Mouse (Mus musculus) stomach, embryonic 14.5 days (tissue): Measurements from ENCODE around the gene Met. TPM values are rescaled to one million over a fixed set of nuclear protein-coding genes. Genes with fewer than 3 reads are reported as not detected.

Source experiments
- ATAC-seq: fragments of 200-750 bp; cut with Nextera tagmentation; 2 replicates; pipeline ENCODE4 v1.8.0; 2017; ENCODE audit warnings: low read depth, moderate TSS enrichment; ENCODE audit not compliant: insufficient number of reproducible peaks, insufficient read depth, low FRiP score
- H3K27ac ChIP-seq: fragments of 300-500 bp; sonication (generic); 2 replicates; pipeline ENCODE4 v1.5.1; 2014; ENCODE audit warnings: mild to moderate bottlenecking, low read length, moderate library complexity, mixed read lengths
- H3K27me3 ChIP-seq: fragments of 300-500 bp; sonication (generic); 2 replicates; pipeline ENCODE4 v1.6.1; 2014; ENCODE audit warnings: low read length, control low read depth, mixed read lengths; ENCODE audit not compliant: control insufficient read depth, insufficient read depth
- H3K36me3 ChIP-seq: fragments of 300-500 bp; sonication (generic); 2 replicates; pipeline ENCODE4 v1.6.1; 2014; ENCODE audit warnings: mild to moderate bottlenecking, control low read depth, low read length, moderate library complexity, mixed read lengths; ENCODE audit not compliant: control insufficient read depth, insufficient read depth
- H3K4me1 ChIP-seq: fragments of 300-500 bp; sonication (generic); 2 replicates; pipeline ENCODE4 v1.6.1; 2014; ENCODE audit warnings: low read length, control low read depth, mixed read lengths; ENCODE audit not compliant: control insufficient read depth, insufficient read depth
- H3K4me2 ChIP-seq: fragments of 300-500 bp; sonication (generic); replicated peaks from 2 replicates; pipeline ENCODE4 v1.6.1; 2014; ENCODE audit warnings: low read depth, low read length, control low read depth
- H3K4me3 ChIP-seq: fragments of 300-500 bp; sonication (generic); 2 replicates; pipeline ENCODE4 v1.5.1; 2014; ENCODE audit warnings: low read depth, low read length, control low read depth
- H3K9ac ChIP-seq: fragments of 300-500 bp; sonication (generic); replicated peaks from 2 replicates; pipeline ENCODE4 v1.6.1; 2014; ENCODE audit warnings: low read depth, mild to moderate bottlenecking, control low read depth, low read length, moderate library complexity, mixed read lengths
- H3K9me3 ChIP-seq: fragments of 300-500 bp; sonication (generic); 2 replicates; pipeline ENCODE4 v1.6.1; 2016; ENCODE audit warnings: low read depth, low read length, control low read depth; ENCODE audit not compliant: control insufficient read depth
- WGBS: fragments of 180-500 bp; shearing (Covaris S2); extraction: QIAGEN DNeasy Blood & Tissue Kit; methylation state at CpG from one replicate; pipeline ENCODE4 v1.1.7; 2014; 5-methylcytosine and 5-hydroxymethylcytosine counted together
- polyA plus RNA-seq: library from polyadenylated mRNA; unstranded; fragments of >200 nt; fragmentation: Nextera tagmentation; extraction: Ambion mirVana; gene quantifications from 2 replicates; pipeline ENCODE4 v1.2.1, GENCODE M21; 2014

Gene Met
- polyA plus RNA-seq, 1 experiment from 2014 or later = 15.8 TPM

DNA sequence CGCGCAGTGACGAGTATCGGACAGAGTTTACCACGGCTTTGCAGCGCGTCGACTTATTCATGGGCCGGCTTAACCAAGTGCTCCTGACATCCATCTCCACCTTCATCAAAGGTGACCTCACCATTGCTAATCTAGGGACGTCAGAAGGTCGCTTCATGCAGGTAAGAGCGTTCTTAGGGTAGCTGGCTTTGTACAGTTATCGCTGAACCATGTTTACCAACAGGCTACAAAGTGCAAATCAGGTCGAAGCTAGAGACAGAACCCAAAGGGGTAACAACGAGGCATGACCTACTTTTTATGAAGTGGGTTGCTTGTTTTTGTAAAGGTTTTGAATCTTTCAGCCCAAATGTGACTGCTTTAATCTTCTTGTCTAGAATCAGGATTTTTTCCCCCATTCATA, 49.8 kb downstream of the Met start:
- no peaks in the 10 kb centered on the region for H3K27me3 ChIP-seq
- whole genome bisulfite sequencing = 87% methylated on average over 15 of the region's 15 CpGs
- no peak overlapping the region for H3K4me2 ChIP-seq
- no peak overlapping the region for H3K9ac ChIP-seq
- H3K27ac ChIP-seq = no peak overlapping the region
- no peak overlapping the region for H3K4me3 ChIP-seq
- H3K36me3 ChIP-seq = no peaks in the 10 kb centered on the region
- no peak for ATAC-seq
- H3K4me1 ChIP-seq = peaks cover 12% of the 10 kb centered on the region; the same call in 1 of the 2 replicates
- H3K9me3 ChIP-seq = no peaks in the 10 kb centered on the region

DNA sequence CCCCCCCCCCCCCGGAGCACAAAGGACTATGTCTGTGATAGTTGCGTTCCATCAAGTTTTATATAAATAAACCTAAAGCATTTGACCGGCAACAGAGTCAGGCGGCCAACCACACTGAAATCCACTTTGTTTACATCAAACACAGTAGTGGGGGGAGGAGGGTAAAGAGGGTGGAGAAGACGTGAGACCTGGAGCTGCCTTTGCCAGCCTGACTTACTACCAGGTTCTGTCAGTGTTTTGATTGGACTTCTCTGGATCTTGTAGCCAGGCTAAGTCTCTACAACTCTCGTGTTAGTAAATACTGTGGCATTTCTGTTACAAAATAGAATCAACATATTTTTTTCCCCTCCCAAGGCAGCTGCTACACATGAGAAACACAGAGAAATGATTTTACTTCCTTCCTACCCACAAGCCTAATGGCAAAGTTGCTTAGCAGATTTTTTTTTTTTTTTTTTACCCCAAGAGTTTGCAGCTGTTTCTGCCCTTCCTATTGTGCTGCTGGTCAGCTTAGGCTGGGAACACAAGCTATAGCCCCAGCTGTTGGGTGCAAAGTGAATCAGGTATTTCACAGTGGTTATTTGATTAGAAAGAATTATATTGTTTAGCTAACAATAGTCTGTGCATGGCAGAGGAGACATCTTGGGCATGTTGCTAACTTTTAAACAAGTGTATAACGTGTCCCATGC, 52.3 kb downstream of the Met start:
- Histone ChIP-seq H3K27me3 (no peaks in the 10 kb centered on the region), H3K36me3 (no peaks in the 10 kb centered on the region), H3K4me1 (peaks cover 12% of the 10 kb centered on the region; the same call in 1 of the 2 replicates), H3K27ac (peak overlapping the region; percentile 30; the same call in 1 of the 2 replicates), H3K9ac (no peak overlapping the region), H3K9me3 (no peaks in the 10 kb centered on the region), H3K4me3 (no peak overlapping the region), H3K4me2 (no peak overlapping the region; the same call in 1 of the 2 replicates)
- 8% methylated on average over 7 of the region's 7 CpGs for WGBS
- ATAC-seq = peak; percentile 79; the same call in 1 of the 2 replicates

DNA sequence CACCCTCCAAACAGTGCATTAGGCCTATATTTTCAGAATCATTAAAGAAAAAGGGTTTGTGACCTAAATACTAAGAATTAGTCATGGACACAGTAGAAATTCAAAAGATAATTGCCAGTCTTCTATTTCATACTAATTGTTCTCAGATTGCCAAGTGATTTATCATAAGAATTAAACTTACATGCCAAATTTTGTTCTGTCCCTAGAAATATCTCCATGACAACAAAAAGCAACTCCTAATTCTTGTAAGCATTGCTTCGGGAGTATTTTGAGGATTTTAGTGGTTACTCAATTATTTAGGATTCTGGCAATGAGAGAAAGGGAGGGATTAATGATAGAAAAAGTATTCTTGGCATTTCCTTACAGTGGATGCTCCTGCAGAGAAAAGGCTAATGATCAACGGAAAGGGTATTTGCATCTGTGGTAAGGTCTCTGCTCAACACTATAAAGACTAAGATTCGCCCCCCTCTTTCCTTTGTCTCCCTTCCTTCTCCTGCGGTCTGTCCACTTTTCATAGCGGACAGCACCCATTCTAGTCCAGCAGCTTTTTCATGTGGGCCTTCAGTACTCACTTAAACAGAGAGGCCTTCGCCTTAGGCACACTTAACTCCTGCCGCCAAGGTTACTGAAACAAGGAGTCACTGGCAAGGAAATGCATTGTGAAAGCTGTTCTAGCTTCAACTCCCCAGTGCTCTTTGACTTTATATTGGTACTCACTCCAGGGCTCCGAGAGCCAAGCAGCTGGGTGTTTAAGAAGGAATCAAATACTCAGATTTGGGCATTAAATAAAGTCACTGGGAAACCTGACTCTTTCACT, 58.5 kb downstream of the Met start:
- 0 out of 2 replicates have a peak, but pooled peaks cover 3% of the 10 kb centered on the region for H3K4me1 ChIP-seq
- H3K4me2 ChIP-seq = no peak overlapping the region
- H3K4me3 ChIP-seq = no peak overlapping the region
- H3K27me3 ChIP-seq = no peaks in the 10 kb centered on the region
- H3K9ac ChIP-seq = no peak overlapping the region
- H3K9me3 ChIP-seq = no peaks in the 10 kb centered on the region
- 56% methylated on average over 8 of the region's 8 CpGs for WGBS
- no peak overlapping the region for H3K27ac ChIP-seq
- ATAC-seq = no peak
- no peaks in the 10 kb centered on the region for H3K36me3 ChIP-seq

DNA sequence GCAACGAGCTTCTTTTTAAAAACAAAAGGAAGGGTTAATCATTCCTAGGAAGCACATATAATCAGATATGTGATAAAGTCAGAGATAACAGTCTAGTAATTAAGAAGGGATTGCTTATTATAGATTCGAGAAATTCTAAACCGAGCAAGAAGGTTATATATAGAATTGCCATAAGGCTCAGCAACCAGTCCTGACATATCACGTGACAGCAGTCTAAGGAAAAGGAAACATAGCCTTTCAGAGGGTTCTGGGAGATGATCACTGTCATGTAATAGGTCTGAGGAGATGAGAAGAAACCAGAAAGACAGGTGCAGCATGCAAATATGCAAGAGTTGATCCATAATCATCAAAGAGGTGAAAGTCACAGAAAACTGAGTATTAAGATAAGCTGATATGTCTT, 59.3 kb downstream of the Met start:
- Histone ChIP-seq H3K27me3 (no peaks in the 10 kb centered on the region), H3K36me3 (no peaks in the 10 kb centered on the region), H3K9me3 (no peaks in the 10 kb centered on the region), H3K4me1 (0 out of 2 replicates have a peak, but pooled peaks cover 2% of the 10 kb centered on the region), H3K4me2 (no peak overlapping the region), H3K9ac (no peak overlapping the region), H3K4me3 (no peak overlapping the region), H3K27ac (no peak overlapping the region)
- WGBS = 72% methylated on average over 4 of the region's 4 CpGs
- no peak for ATAC-seq

- no peak overlapping the region for H3K9ac ChIP-seq
- 61% methylated on average over 6 of the region's 6 CpGs for WGBS
- H3K9me3 ChIP-seq = no peaks in the 10 kb centered on the region
- ATAC-seq = no peak
- H3K4me2 ChIP-seq = no peak overlapping the region
- H3K4me1 ChIP-seq = no peaks in the 10 kb centered on the region
- H3K27ac ChIP-seq = no peak overlapping the region
- no peak overlapping the region for H3K4me3 ChIP-seq
- no peaks in the 10 kb centered on the region for H3K27me3 ChIP-seq
- H3K36me3 ChIP-seq = no peaks in the 10 kb centered on the region; the same call in 1 of the 2 replicates
These were observed 66.1 kb downstream of the Met start for GRCm38 (mm10) chr6:17529490-17530269.

- Histone ChIP-seq H3K27me3 (no peaks in the 10 kb centered on the region), H3K4me1 (no peaks in the 10 kb centered on the region), H3K9me3 (no peaks in the 10 kb centered on the region), H3K9ac (no peak overlapping the region), H3K27ac (no peak overlapping the region), H3K4me3 (no peak overlapping the region), H3K4me2 (no peak overlapping the region), H3K36me3 (no peaks in the 10 kb centered on the region)
- WGBS = 88% methylated on average over 8 of the region's 8 CpGs
- no peak for ATAC-seq
These were observed 78.0 kb downstream of the Met start for GRCm38 (mm10) chr6:17541615-17542014.

DNA sequence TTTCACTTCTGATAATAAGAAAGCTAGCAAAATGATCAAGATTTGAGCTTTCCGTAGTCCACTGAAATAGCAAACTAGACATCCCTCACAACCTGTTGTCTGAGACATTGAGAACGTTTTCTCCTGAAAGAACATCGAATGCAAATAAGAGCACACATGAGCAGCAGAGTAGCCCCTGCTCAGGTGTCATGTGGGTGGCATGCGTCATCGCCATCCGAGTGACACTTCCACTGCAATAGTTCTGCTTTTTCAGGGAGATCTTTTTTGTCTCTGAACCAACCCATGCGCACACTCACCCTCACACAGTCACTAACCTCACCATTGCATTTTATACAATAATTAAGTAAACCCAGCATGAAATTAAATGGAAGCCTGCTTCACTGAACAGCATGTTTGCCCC, 78.8 kb downstream of the Met start:
- Histone ChIP-seq H3K27ac (no peak overlapping the region), H3K4me3 (no peak overlapping the region), H3K27me3 (no peaks in the 10 kb centered on the region), H3K9me3 (no peaks in the 10 kb centered on the region), H3K4me2 (no peak overlapping the region), H3K9ac (no peak overlapping the region), H3K36me3 (no peaks in the 10 kb centered on the region), H3K4me1 (no peaks in the 10 kb centered on the region)
- no peak for ATAC-seq
- 90% methylated on average over 7 of the region's 7 CpGs for WGBS

GRCm38 (mm10) chr6:17545480-17545879, 81.9 kb downstream of the Met start:
- Histone ChIP-seq H3K36me3 (no peaks in the 10 kb centered on the region), H3K9ac (no peak overlapping the region), H3K27ac (no peak overlapping the region), H3K4me2 (no peak overlapping the region), H3K4me1 (no peaks in the 10 kb centered on the region), H3K27me3 (no peaks in the 10 kb centered on the region), H3K4me3 (no peak overlapping the region), H3K9me3 (no peaks in the 10 kb centered on the region)
- ATAC-seq = no peak
- 29% methylated on average over 9 of the region's 9 CpGs for WGBS
